Mouse (Mus musculus) ES-Bruce4 (cell line): Measurements from ENCODE around the gene Nacc2. TPM values are rescaled to one million over a fixed set of nuclear protein-coding genes. Genes with fewer than 3 reads are reported as not detected.

Experiments
- H3K27ac ChIP-seq: 2 replicates; pipeline ENCODE4 v1.5.1; 2012; ENCODE audit warnings: low read length, inconsistent platforms; ENCODE audit not compliant: insufficient read depth
- H3K27me3 ChIP-seq: 2 replicates; pipeline ENCODE4 v1.6.1; 2012; ENCODE audit warnings: mild to moderate bottlenecking, low read length, inconsistent platforms; ENCODE audit not compliant: control insufficient read depth, poor library complexity, insufficient read depth, severe bottlenecking
- H3K36me3 ChIP-seq: 2 replicates; pipeline ENCODE4 v1.6.1; 2012; ENCODE audit warnings: inconsistent platforms, mild to moderate bottlenecking, low read length, moderate library complexity; ENCODE audit not compliant: control insufficient read depth, poor library complexity, insufficient read depth, severe bottlenecking
- H3K4me1 ChIP-seq: one replicate; pipeline ENCODE4 v1.8.1; 2011; ENCODE audit warnings: low read length; ENCODE audit not compliant: control insufficient read depth, insufficient read depth
- H3K4me3 ChIP-seq: 2 replicates; pipeline ENCODE4 v1.5.1; 2011; ENCODE audit warnings: low read depth, mild to moderate bottlenecking, low read length
- H3K9ac ChIP-seq: 2 replicates; pipeline ENCODE4 v1.6.1; 2012; ENCODE audit warnings: low read depth, mild to moderate bottlenecking, inconsistent platforms; ENCODE audit not compliant: poor library complexity, severe bottlenecking
- H3K9me3 ChIP-seq: replicated peaks from 2 replicates; pipeline ENCODE4 v1.6.1; 2012; ENCODE audit warnings: mild to moderate bottlenecking, low read length, inconsistent platforms; ENCODE audit not compliant: control insufficient read depth, poor library complexity, insufficient read depth, severe bottlenecking
- CTCF ChIP-seq: IDR thresholded peaks from one replicate; pipeline ENCODE4 v1.8.1; 2011; ENCODE audit warnings: low read depth, low read length
- EP300 ChIP-seq: IDR thresholded peaks from 2 replicates; pipeline ENCODE4 v1.6.1; 2011; ENCODE audit warnings: low read depth, low read length; ENCODE audit not compliant: insufficient read depth
- POLR2A ChIP-seq: IDR thresholded peaks from one replicate; pipeline ENCODE4 v1.8.1; 2011; ENCODE audit warnings: low read length; ENCODE audit not compliant: insufficient read depth
- polyA plus RNA-seq: library from polyadenylated mRNA; stranded (reverse); fragments of >200 nt; gene quantifications from 2 replicates; pipeline ENCODE4 v1.2.4, GENCODE M21; 2011; ENCODE audit warnings: low read depth; ENCODE audit not compliant: missing spikeins, insufficient read depth, insufficient read length

Nacc2 gene
- polyA plus RNA-seq, 1 experiment: 4.0 TPM

GRCm38 (mm10) chr2:26052806-26053205 lies 70.2 kb downstream of the Nacc2 start:
- no peak overlapping the region for H3K9ac ChIP-seq
- no peak overlapping the region for H3K27ac ChIP-seq
- no peak for TF ChIP-seq CTCF
- TF ChIP-seq POLR2A: no peak
- TF ChIP-seq EP300: no peak
- no peak overlapping the region for H3K4me3 ChIP-seq
- H3K36me3 ChIP-seq: no peaks in the 10 kb centered on the region
- no peaks in the 10 kb centered on the region for H3K27me3 ChIP-seq
- H3K9me3 ChIP-seq: no peaks in the 10 kb centered on the region
- peaks cover 14% of the 10 kb centered on the region for H3K4me1 ChIP-seq

GRCm38 (mm10) chr2:26048816-26049215 lies 74.2 kb downstream of the Nacc2 start:
- Histone ChIP-seq H3K27me3 (no peaks in the 10 kb centered on the region), H3K36me3 (no peaks in the 10 kb centered on the region), H3K27ac (no peak overlapping the region), H3K4me3 (no peak overlapping the region), H3K9ac (no peak overlapping the region), H3K4me1 (no peaks in the 10 kb centered on the region), H3K9me3 (no peaks in the 10 kb centered on the region)
- no peak for TF ChIP-seq CTCF
- TF ChIP-seq EP300: no peak
- TF ChIP-seq POLR2A: no peak

DNA sequence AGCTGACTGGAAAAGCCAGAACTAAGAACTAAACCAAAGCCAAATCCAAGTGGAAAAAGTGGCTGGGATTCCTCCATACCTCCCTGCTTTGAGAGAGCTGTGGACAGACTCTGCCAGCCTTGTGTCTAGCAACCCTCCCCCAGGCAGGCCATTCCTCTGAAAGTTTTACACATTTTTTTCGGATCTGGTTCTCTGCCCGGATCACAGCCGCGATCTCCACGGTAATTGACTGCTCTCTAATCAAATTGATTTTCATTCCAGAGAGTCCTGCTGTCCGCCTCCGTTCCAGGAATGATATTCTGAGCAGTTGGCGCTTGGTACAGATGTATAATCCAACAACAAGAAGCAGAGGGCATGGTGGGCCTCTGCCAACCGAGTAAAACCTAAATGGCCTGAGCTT lies 78.8 kb downstream of the Nacc2 start:
- Histone ChIP-seq H3K4me1 (no peaks in the 10 kb centered on the region), H3K27me3 (no peaks in the 10 kb centered on the region), H3K36me3 (no peaks in the 10 kb centered on the region), H3K4me3 (no peak overlapping the region), H3K9me3 (no peaks in the 10 kb centered on the region), H3K27ac (no peak overlapping the region), H3K9ac (no peak overlapping the region)
- TF ChIP-seq EP300 (no peak), CTCF (no peak), POLR2A (no peak)

DNA sequence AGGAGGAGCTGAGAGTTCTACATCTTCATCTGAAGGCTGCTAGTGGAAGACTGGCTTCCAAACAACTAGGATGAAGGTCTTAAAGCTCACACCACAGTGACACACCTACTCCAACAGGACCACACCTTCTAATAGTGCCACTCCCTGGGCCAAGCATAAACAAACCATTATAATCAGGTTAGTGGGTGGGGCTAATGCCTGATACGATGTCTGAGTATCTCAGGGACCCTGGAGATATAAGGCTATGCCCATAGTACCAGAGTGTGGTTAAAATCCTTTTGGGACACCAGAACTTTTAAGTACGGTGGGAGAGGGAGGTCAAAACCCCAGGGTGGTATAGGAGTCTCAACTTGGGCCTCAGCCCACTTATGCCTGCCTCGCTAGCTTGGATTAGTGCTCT lies 80.4 kb downstream of the Nacc2 start:
- Histone ChIP-seq H3K36me3 (no peaks in the 10 kb centered on the region), H3K27me3 (no peaks in the 10 kb centered on the region), H3K4me1 (no peaks in the 10 kb centered on the region), H3K27ac (no peak overlapping the region), H3K9me3 (no peaks in the 10 kb centered on the region), H3K9ac (no peak overlapping the region), H3K4me3 (no peak overlapping the region)
- no peak for TF ChIP-seq EP300
- TF ChIP-seq CTCF: no peak
- no peak for TF ChIP-seq POLR2A

- Histone ChIP-seq H3K27ac (no peak overlapping the region), H3K4me3 (no peak overlapping the region), H3K27me3 (no peaks in the 10 kb centered on the region), H3K9ac (no peak overlapping the region), H3K36me3 (no peaks in the 10 kb centered on the region), H3K9me3 (no peaks in the 10 kb centered on the region), H3K4me1 (no peaks in the 10 kb centered on the region)
- TF ChIP-seq POLR2A (no peak), EP300 (no peak), CTCF (no peak)
Observed at GRCm38 (mm10) chr2:26041163-26041810, 81.7 kb downstream of the Nacc2 start.

DNA sequence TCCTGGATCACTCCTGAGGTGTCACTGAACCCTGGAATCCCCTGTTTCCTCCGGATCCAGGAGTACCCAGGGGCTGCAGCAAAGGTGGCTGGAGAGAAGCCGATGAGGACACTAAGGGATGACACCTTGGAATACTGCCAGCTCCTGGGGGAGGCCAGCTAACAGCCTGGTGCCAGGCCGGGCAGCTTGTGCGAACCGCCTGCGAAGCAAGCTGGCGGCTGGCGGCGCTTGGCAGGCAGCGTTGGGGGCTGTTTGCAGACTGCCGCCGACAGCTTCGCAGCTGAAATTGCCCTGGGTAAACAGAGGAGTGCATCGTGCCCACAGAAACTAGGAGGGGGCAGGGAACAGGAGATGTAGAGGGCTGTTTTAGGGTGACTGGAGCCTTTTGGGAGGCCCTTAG lies 83.1 kb downstream of the Nacc2 start:
- H3K36me3 ChIP-seq: no peaks in the 10 kb centered on the region
- no peaks in the 10 kb centered on the region for H3K4me1 ChIP-seq
- no peaks in the 10 kb centered on the region for H3K27me3 ChIP-seq
- H3K27ac ChIP-seq: no peak overlapping the region
- H3K4me3 ChIP-seq: no peak overlapping the region
- H3K9ac ChIP-seq: no peak overlapping the region
- no peaks in the 10 kb centered on the region for H3K9me3 ChIP-seq
- TF ChIP-seq EP300 (no peak), POLR2A (no peak)
